Mouse (Mus musculus): ENCODE measurements around the gene Kirrel2. TPM values are rescaled to one million over a fixed set of nuclear protein-coding genes. Genes with fewer than 3 reads are reported as not detected.
"Not testable (repeated sequence)": the region's sequence is repeated elsewhere in the genome, so short reads cannot be mapped to it uniquely, and the experiment has no call there.

The Kirrel2 gene
- total RNA-seq (2014; rRNA removed), result 0.99 and 4.9 TPM in 2 replicates
- 0.32 and 0.43 TPM in 2 replicates for polyA plus RNA-seq (2015; fragmentation: Nextera tagmentation; extraction: Ambion mirVana)

DNA sequence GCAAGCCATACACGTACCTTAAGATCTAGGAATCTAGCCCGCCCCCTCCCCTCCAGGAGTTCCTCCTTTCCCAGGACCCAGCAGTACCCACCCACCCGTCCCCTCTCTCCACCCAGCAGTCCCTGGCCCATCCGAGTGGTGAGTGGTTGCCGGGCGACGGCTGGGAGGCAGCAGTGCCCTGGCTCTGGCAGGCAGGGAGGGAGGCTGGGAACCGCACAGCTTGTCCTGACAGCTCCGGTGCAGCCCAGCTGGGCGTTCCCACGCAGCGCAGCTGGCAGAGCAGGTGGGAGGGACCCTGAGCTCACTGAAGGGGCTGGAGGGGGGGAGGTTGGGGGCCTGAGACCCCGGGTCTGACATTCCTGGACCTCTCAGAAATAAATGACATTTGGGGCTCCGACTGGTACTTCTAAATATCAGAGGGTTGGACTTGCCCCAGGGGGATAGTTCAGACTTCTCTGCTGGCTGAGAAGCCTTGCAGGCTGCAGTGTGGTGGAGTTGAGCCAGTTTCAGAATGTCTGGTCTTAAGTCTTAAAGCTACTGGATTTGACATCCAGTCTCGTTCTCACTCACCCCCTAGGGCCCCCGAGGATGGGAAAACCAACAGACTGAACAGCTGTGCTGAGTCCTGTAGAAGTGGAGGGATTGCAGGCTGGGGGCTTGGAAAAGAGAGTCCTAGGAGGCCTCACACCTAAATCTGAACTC is at the start of gene Kirrel2, which contains the start of gene Nphs1:
Gene Kirrel2, minus strand, starts transcription at position 62 of the 702 bp plus-strand sequence.
Gene Nphs1, plus strand, starts transcription at position 687 of the 702 bp plus-strand sequence.
- no peaks in the 10 kb centered on the region for H3K9me3 ChIP-seq (ENCODE audit: low read length)
- under 1% methylated on average over 16 of the region's 16 CpGs for WGBS
- H3K27me3 ChIP-seq (ENCODE audit: insufficient read depth, low read length), result peaks cover 66% of the 10 kb centered on the region
- peak within 1 kb of the TSS; percentile 29 for H3K4me3 ChIP-seq (ENCODE audit: low read depth, low read length)
- no peaks in the 10 kb centered on the region for H3K36me3 ChIP-seq (ENCODE audit: insufficient read depth, low read length)
- H3K4me1 ChIP-seq (ENCODE audit: insufficient read depth, low read length), result peaks cover 8% of the 10 kb centered on the region; the same call in 1 of the 2 replicates
- peak within 1 kb of the TSS; percentile 59 for H3K4me2 ChIP-seq (ENCODE audit: low read depth, low read length, poor library complexity, severe bottlenecking)
- 0 out of 2 replicates have a peak within 1 kb of the TSS, but pooled peaks have one; percentile 5 for H3K9ac ChIP-seq (replicated peaks; ENCODE audit: low read length, poor library complexity, severe bottlenecking)
- no peak within 1 kb of the TSS for H3K27ac ChIP-seq (ENCODE audit: low read depth, low read length)
- peak; percentile 44; the same call in 1 of the 2 replicates for ATAC-seq (ENCODE audit: low FRiP score)
- TF ChIP-seq CTCF (IDR thresholded peaks at IDR 0.05), result no peak
- DNase-seq (ENCODE audit: low spot score), result peak; percentile 73

DNA sequence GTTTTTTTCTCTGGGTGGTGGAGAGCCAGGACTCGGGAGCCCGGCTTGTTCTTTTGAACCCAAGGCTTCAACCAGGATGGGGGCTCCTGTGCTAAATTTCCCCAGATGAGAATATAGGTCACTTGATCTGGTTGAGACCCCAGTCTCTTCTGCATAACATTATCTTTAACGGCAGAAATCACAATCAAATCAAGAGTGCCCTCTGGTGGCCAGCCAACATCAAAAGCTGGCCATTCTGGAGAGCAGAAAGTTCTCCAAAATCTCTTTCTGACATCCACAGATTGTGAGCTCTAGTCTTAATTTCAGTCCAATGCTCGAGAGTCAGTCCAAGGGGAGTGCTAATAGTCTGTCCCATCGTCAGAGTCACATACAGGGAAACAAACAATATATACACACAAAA is 43.7 kb upstream of the Kirrel2 start:
- DNase-seq (ENCODE audit: low spot score); H3K36me3 ChIP-seq (ENCODE audit: insufficient read depth, low read length); H3K9ac ChIP-seq (replicated peaks; ENCODE audit: low read length, poor library complexity, severe bottlenecking); H3K27me3 ChIP-seq (ENCODE audit: insufficient read depth, low read length); H3K4me2 ChIP-seq (ENCODE audit: low read depth, low read length, poor library complexity, severe bottlenecking); H3K4me3 ChIP-seq (ENCODE audit: low read depth, low read length); H3K4me1 ChIP-seq (ENCODE audit: insufficient read depth, low read length); H3K9me3 ChIP-seq (ENCODE audit: low read length); ATAC-seq (ENCODE audit: low FRiP score); H3K27ac ChIP-seq (ENCODE audit: low read depth, low read length): not testable (repeated sequence)
- WGBS, result 73% methylated on average over 5 of the region's 5 CpGs
- TF ChIP-seq CTCF (IDR thresholded peaks at IDR 0.05), result peak; percentile 56

DNA sequence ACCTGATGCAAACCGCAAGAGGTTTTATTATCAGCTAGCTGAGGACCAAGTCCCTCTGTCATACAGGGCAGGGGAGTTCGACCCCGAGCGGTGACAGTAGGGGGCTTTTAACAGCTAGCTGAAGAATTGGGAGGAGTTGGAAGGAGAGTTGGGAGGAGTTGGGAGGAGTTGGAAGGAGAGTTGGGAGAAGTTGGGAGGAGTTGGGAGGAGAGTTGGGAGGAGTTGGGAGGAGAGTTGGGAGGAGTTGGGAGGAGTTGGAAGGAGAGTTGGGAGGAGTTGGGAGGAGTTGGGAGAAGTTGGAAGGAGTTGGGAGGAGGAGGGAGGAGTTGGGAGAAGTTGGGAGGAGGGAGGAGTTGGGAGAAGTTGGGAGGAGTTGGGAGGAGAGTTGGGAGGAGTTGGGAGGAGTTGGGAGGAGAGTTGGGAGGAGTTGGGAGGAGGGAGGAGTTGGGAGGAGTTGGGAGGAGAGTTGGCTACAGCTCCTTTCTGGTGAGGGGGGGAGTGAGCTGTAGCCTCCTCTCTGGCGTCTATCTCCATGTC is 38.1 kb upstream of the Kirrel2 start:
- not testable (repeated sequence) for H3K27me3 ChIP-seq (ENCODE audit: insufficient read depth, low read length); H3K27ac ChIP-seq (ENCODE audit: low read depth, low read length); H3K4me3 ChIP-seq (ENCODE audit: low read depth, low read length); H3K4me1 ChIP-seq (ENCODE audit: insufficient read depth, low read length); H3K9ac ChIP-seq (replicated peaks; ENCODE audit: low read length, poor library complexity, severe bottlenecking); DNase-seq (ENCODE audit: low spot score); H3K36me3 ChIP-seq (ENCODE audit: insufficient read depth, low read length); ATAC-seq (ENCODE audit: low FRiP score); H3K9me3 ChIP-seq (ENCODE audit: low read length); H3K4me2 ChIP-seq (ENCODE audit: low read depth, low read length, poor library complexity, severe bottlenecking)
- WGBS, result 56% methylated on average over 4 of the region's 5 CpGs

DNA sequence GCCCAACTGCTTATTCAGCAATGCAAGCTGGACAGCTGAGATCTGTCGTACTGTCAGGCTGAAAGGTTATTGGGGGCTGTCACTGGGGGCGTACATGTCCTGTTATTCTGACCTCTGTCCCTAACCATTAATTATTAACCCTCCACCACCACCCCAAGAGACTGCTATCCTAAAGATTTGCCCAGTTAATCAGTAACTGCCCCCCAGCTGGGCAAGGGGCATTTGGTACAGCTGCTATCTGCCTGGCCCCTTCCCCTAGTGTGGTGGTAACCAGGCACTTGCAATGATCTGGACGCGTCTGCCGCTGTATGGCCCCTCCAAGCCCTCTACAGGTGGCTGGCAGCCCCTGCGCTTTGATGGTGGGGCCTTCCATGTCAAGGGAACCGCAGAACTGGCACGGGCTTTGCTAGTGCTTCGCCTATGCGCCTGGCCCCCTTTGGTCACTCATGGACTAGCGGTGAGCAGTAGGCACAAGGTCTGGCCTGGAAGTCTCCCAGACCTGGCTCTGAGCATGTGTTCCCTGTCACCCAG is 36.0 kb upstream of the Kirrel2 start, which contains the start of gene Prodh2:
Gene Prodh2, plus strand, starts transcription at position 222 of the 531 bp plus-strand sequence.
- H3K27me3 ChIP-seq (ENCODE audit: insufficient read depth, low read length), result no peaks in the 10 kb centered on the region
- H3K4me2 ChIP-seq (ENCODE audit: low read depth, low read length, poor library complexity, severe bottlenecking), result no peak within 1 kb of the TSS
- DNase-seq (ENCODE audit: low spot score) (no peak), ATAC-seq (ENCODE audit: low FRiP score) (no peak)
- H3K9ac ChIP-seq (replicated peaks; ENCODE audit: low read length, poor library complexity, severe bottlenecking), result no peak within 1 kb of the TSS
- no peaks in the 10 kb centered on the region for H3K36me3 ChIP-seq (ENCODE audit: insufficient read depth, low read length)
- 56% methylated on average over 11 of the region's 11 CpGs for WGBS
- H3K9me3 ChIP-seq (ENCODE audit: low read length), result no peaks in the 10 kb centered on the region
- H3K4me1 ChIP-seq (ENCODE audit: insufficient read depth, low read length), result no peaks in the 10 kb centered on the region
- no peak within 1 kb of the TSS for H3K27ac ChIP-seq (ENCODE audit: low read depth, low read length)
- TF ChIP-seq CTCF (IDR thresholded peaks at IDR 0.05), result no peak
- no peak within 1 kb of the TSS for H3K4me3 ChIP-seq (ENCODE audit: low read depth, low read length)

DNA sequence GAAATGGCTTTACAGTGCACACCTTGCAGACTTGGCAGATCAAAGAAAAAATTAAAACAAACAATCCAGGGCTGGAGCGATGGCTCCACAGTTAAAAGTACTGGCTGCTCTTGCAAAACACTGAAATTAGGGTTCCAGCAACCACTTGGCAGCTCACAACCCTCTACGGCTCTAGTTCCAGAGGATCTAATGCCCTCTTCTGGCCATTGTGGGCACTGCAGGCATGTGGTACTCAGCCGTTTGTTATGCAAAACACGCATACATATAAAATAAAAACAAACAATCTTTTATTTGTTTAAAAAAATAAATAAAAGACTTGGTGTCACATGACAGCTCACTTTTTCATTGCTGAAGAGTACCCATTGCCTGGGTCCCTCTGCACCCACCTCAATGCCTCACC is 35.3 kb upstream of the Kirrel2 start:
- Histone ChIP-seq H3K27ac (ENCODE audit: low read depth, low read length) (no peak overlapping the region), H3K36me3 (ENCODE audit: insufficient read depth, low read length) (no peaks in the 10 kb centered on the region), H3K4me2 (ENCODE audit: low read depth, low read length, poor library complexity, severe bottlenecking) (no peak overlapping the region), H3K27me3 (ENCODE audit: insufficient read depth, low read length) (no peaks in the 10 kb centered on the region), H3K9ac (replicated peaks; ENCODE audit: low read length, poor library complexity, severe bottlenecking) (no peak overlapping the region), H3K9me3 (ENCODE audit: low read length) (no peaks in the 10 kb centered on the region), H3K4me1 (ENCODE audit: insufficient read depth, low read length) (no peaks in the 10 kb centered on the region), H3K4me3 (ENCODE audit: low read depth, low read length) (no peak overlapping the region)
- ATAC-seq (ENCODE audit: low FRiP score), result no peak
- peak; percentile 81 for TF ChIP-seq CTCF (IDR thresholded peaks at IDR 0.05)
- peak; percentile 75 for DNase-seq (ENCODE audit: low spot score)
- 14% methylated on average over 4 of the region's 4 CpGs for WGBS

DNA sequence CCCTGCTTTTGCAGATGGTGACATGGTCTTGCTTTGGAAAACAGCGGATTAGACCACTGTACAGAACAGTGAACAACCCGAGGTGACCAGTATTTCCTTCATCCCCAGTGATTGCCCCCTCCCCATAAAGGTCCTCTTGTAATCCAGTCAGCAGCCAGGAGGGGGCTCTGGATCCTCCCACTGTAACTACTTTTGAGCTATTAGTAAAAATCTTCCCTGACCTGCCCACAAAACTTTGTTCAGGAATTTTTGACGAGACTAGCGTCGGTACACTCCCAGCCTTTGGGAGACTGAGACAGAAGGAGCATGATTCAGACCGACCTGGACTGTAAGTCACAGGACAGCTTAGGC is 33.4 kb upstream of the Kirrel2 start:
- WGBS, result 19% methylated on average over 6 of the region's 6 CpGs
- Histone ChIP-seq H3K9me3 (ENCODE audit: low read length) (no peaks in the 10 kb centered on the region), H3K4me2 (ENCODE audit: low read depth, low read length, poor library complexity, severe bottlenecking) (no peak overlapping the region), H3K4me3 (ENCODE audit: low read depth, low read length) (no peak overlapping the region), H3K4me1 (ENCODE audit: insufficient read depth, low read length) (no peaks in the 10 kb centered on the region), H3K9ac (replicated peaks; ENCODE audit: low read length, poor library complexity, severe bottlenecking) (no peak overlapping the region), H3K36me3 (ENCODE audit: insufficient read depth, low read length) (no peaks in the 10 kb centered on the region), H3K27ac (ENCODE audit: low read depth, low read length) (no peak overlapping the region), H3K27me3 (ENCODE audit: insufficient read depth, low read length) (no peaks in the 10 kb centered on the region)
- DNase-seq (ENCODE audit: low spot score) (no peak), ATAC-seq (ENCODE audit: low FRiP score) (no peak)
- no peak; the same call in 1 of the 2 replicates for TF ChIP-seq CTCF (IDR thresholded peaks at IDR 0.05)

Data from midbrain, postnatal 0 days (tissue).